Comparison of ENCODE assay signal across 10 mouse cellular contexts in the genomic region with DNA sequence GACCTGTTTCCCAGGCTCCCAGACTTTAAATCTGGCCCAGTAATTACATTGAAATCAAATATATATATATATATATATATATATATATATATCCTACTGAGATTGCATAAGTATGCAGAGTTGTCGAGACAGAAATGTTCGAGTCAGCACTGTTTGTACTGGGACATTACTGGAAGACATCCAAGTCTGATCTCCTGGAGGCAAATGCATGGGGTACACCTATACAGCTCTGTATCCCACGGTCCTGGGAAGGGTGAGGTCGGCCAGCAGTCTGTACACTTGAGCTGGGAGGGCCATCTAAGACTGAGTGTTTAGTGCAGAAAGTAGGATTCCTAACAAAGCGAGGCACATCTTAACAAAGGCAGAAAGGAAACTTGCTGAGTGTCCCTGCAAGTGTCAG. TPM values are rescaled to one million over a fixed set of nuclear protein-coding genes. Genes with fewer than 3 reads are reported as not detected.
DNase-seq lines count a peak whose midpoint lies in the region; ATAC-seq and TF ChIP-seq lines count a peak whose summit lies in the region.
"Had no signal": no experiment of that assay in that cellular context is flagged by ENCODE, and none has a peak within 500 bp of the region (broad histone marks: within the 10 kb centered on the region; RNA-seq: fewer than 3 reads in every experiment).

No protein-coding gene starts in this region.

- H3K4me1 ChIP-seq in heart, embryonic 13.5 days = peaks cover 53% of the 10 kb centered on the region
- peaks cover 98% of the 10 kb centered on the region for H3K4me1 ChIP-seq in liver, embryonic 12.5 days
- H3K4me1 ChIP-seq in bone marrow macrophage, adult 2 months (ENCODE audit: control insufficient read depth, insufficient read depth, low read length) = peaks cover 56% of the 10 kb centered on the region
- peaks cover 30% of the 10 kb centered on the region for H3K4me1 ChIP-seq in limb, embryonic 14.5 days (ENCODE audit: control insufficient read depth, insufficient read depth, low read length)

- ATAC-seq in heart, embryonic 13.5 days (ENCODE audit: extremely low read depth, insufficient number of reproducible peaks, low FRiP score, low TSS enrichment) = no peak
- no peak for ATAC-seq in liver, embryonic 12.5 days
- 0 out of 2 replicates have a peak, but pooled peaks have one; percentile 27 for ATAC-seq in limb, embryonic 14.5 days (ENCODE audit: low FRiP score, low read depth)
- ATAC-seq: inflammation-experienced regulatory T-cells, adult 6 months; midbrain, embryonic 16.5 days had no signal

- TF ChIP-seq CTCF in bone marrow macrophage, adult 2 months (IDR thresholded peaks at IDR 0.05; ENCODE audit: low read depth, low read length) = no peak

- H3K4me3 ChIP-seq in heart, embryonic 13.5 days = no peak overlapping the region
- no peak overlapping the region for H3K4me3 ChIP-seq in liver, embryonic 12.5 days
- H3K4me3 ChIP-seq in bone marrow macrophage, adult 2 months (ENCODE audit: insufficient read depth, low read length) = peak overlapping the region; percentile 57
- H3K4me3 ChIP-seq in limb, embryonic 14.5 days (replicated peaks; ENCODE audit: low read length) = no peak overlapping the region

- no peaks in the 10 kb centered on the region for H3K36me3 ChIP-seq in heart, embryonic 13.5 days
- peaks cover 49% of the 10 kb centered on the region for H3K36me3 ChIP-seq in liver, embryonic 12.5 days
- H3K36me3 ChIP-seq in limb, embryonic 14.5 days (ENCODE audit: control insufficient read depth, insufficient read depth, low read length) = peaks cover 6% of the 10 kb centered on the region; the same call in 1 of the 2 replicates

- peak overlapping the region; percentile 78 for H3K27ac ChIP-seq in heart, embryonic 13.5 days (replicated peaks)
- peak overlapping the region; percentile 97 for H3K27ac ChIP-seq in liver, embryonic 12.5 days
- peak overlapping the region; percentile 97 for H3K27ac ChIP-seq in bone marrow macrophage, adult 2 months (ENCODE audit: insufficient read depth, low read depth, low read length)
- no peak overlapping the region for H3K27ac ChIP-seq in limb, embryonic 14.5 days (replicated peaks; ENCODE audit: low read depth, low read length)

- 26% methylated on average over 5 of the region's 5 CpGs for WGBS in heart, embryonic 13.5 days
- 69% methylated on average over 5 of the region's 5 CpGs for WGBS in liver, embryonic 12.5 days (ENCODE audit: insufficient replicate concordance)
- 33% methylated on average over 5 of the region's 5 CpGs for WGBS in limb, embryonic 14.5 days

- DNase-seq in heart, adult 11 months = no peak
- no peak for DNase-seq in liver
- peak; percentile 60 for DNase-seq in limb, embryonic 14.5 days (ENCODE audit: low spot score)
- DNase-seq in B cell, adult 2 months = no peak
- no peak for DNase-seq in layer of hippocampus, postnatal 14 days (ENCODE audit: low spot score in 2 of 2)

- H3K9ac ChIP-seq in heart, embryonic 13.5 days = peak overlapping the region; percentile 12; the same call in 1 of the 2 replicates
- no peak overlapping the region for H3K9ac ChIP-seq in liver, embryonic 12.5 days
- no peak overlapping the region for H3K9ac ChIP-seq in limb, embryonic 14.5 days (ENCODE audit: low read depth, low read length, severe bottlenecking)

- peak overlapping the region; percentile 21 for H3K4me2 ChIP-seq in heart, embryonic 13.5 days
- H3K4me2 ChIP-seq in liver, embryonic 12.5 days = no peak overlapping the region
- H3K4me2 ChIP-seq in limb, embryonic 14.5 days (replicated peaks; ENCODE audit: low read depth, low read length, severe bottlenecking) = no peak overlapping the region

- no peak for TF ChIP-seq POLR2A in bone marrow macrophage, adult 2 months (IDR thresholded peaks at IDR 0.05; ENCODE audit: borderline replicate concordance, low read depth, low read length)
- TF ChIP-seq POLR2A in limb, embryonic 14.5 days (IDR thresholded peaks at IDR 0.05; ENCODE audit: borderline replicate concordance, extremely low read depth, insufficient read depth, insufficient read length) = no peak

- H3K27me3 ChIP-seq in heart, embryonic 13.5 days (replicated peaks) = no peaks in the 10 kb centered on the region
- H3K27me3 ChIP-seq in liver, embryonic 12.5 days (replicated peaks) = no peaks in the 10 kb centered on the region
- no peaks in the 10 kb centered on the region for H3K27me3 ChIP-seq in limb, embryonic 14.5 days (ENCODE audit: control insufficient read depth, insufficient read depth, low read length)

- H3K9me3 ChIP-seq in heart, embryonic 13.5 days = no peaks in the 10 kb centered on the region
- H3K9me3 ChIP-seq in liver, embryonic 12.5 days (replicated peaks) = no peaks in the 10 kb centered on the region
- H3K9me3 ChIP-seq in limb, embryonic 14.5 days (ENCODE audit: control insufficient read depth, low read length) = no peaks in the 10 kb centered on the region

RNA-seq across cellular contexts. Expression of gene Eef2k, which starts 27.3 kb away (rescaled TPM):
- 16.3 and 16.9 TPM in 2 replicates for polyA plus RNA-seq in heart, embryonic 13.5 days (2015; fragmentation: Nextera tagmentation; extraction: Ambion mirVana)
- 44.3 and 45.0 TPM in 2 replicates for polyA plus RNA-seq in liver, embryonic 12.5 days (2016; fragmentation: Nextera tagmentation; extraction: Ambion mirVana)
- polyA plus RNA-seq in bone marrow macrophage, adult 2 months (2012; ENCODE audit: insufficient read depth, insufficient read length, missing spikeins) = 10.4 and 15.1 TPM in 2 replicates
- polyA plus RNA-seq in limb, embryonic 14.5 days (2012; rRNA removed) = 37.5 and 39.9 TPM in 2 replicates
- 22.4 and 23.9 TPM in 2 replicates for polyA plus RNA-seq in limb, embryonic 14.5 days (2014; fragmentation: Nextera tagmentation; extraction: Ambion mirVana)
- 10 to 100 TPM; 35.5 to 38.1 TPM for total RNA-seq in layer of hippocampus, postnatal 14 days (2021)

RNA-seq across cellular contexts. Expression of gene Polr3e, which starts 47.7 kb away (rescaled TPM):
- polyA plus RNA-seq in heart, embryonic 13.5 days (2015; fragmentation: Nextera tagmentation; extraction: Ambion mirVana) = 21.8 and 22.4 TPM in 2 replicates
- 27.4 and 27.9 TPM in 2 replicates for polyA plus RNA-seq in liver, embryonic 12.5 days (2016; fragmentation: Nextera tagmentation; extraction: Ambion mirVana)
- polyA plus RNA-seq in bone marrow macrophage, adult 2 months (2012; ENCODE audit: insufficient read depth, insufficient read length, missing spikeins) = 9.2 and 9.3 TPM in 2 replicates
- polyA plus RNA-seq in limb, embryonic 14.5 days (2012; rRNA removed) = 36.3 and 38.8 TPM in 2 replicates
- polyA plus RNA-seq in limb, embryonic 14.5 days (2014; fragmentation: Nextera tagmentation; extraction: Ambion mirVana) = 25.8 and 26.2 TPM in 2 replicates
- 10 to 100 TPM; 26.7 to 27.6 TPM for total RNA-seq in layer of hippocampus, postnatal 14 days (2021)

RNA-seq across cellular contexts. Expression of gene Gm5737, which starts 57.7 kb away (rescaled TPM):
- polyA plus RNA-seq in heart, embryonic 13.5 days (2015; fragmentation: Nextera tagmentation; extraction: Ambion mirVana) = not detected in 2 replicates
- polyA plus RNA-seq in liver, embryonic 12.5 days (2016; fragmentation: Nextera tagmentation; extraction: Ambion mirVana) = not detected in 2 replicates
- polyA plus RNA-seq in bone marrow macrophage, adult 2 months (2012; ENCODE audit: insufficient read depth, insufficient read length, missing spikeins) = not detected in 2 replicates
- not detected in 2 replicates for polyA plus RNA-seq in limb, embryonic 14.5 days (2012; rRNA removed)
- polyA plus RNA-seq in limb, embryonic 14.5 days (2014; fragmentation: Nextera tagmentation; extraction: Ambion mirVana) = not detected in 2 replicates
- not detected for total RNA-seq in layer of hippocampus, postnatal 14 days (2021)
- polyA plus RNA-seq: inflammation-experienced regulatory T-cells, adult 6 months had no signal
